Mouse (Mus musculus): ENCODE data around the gene Catsperd.

The Catsperd gene

DNA sequence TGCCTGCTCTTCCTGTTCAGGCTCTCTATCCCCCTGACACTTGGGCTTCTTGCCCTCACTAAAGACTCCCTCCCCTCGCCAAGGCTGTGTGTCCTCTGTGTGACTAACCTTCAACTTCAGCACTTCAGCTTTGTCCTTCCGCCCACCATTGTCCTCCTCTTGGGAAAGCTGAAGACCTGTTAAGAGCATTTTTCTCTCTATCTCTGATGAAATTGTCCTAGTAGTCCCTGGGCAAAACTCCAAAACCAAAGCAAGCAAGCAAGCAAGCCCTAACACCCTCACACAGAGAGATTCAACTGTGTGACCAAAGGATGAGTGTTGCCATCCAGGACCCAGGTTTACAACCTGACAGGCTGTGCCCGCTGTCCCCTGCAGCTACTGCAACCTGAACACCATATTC, 35.7 kb downstream of the Catsperd start:
- in situ Hi-C loops (cut with MboI, MseI) = no loop called here

DNA sequence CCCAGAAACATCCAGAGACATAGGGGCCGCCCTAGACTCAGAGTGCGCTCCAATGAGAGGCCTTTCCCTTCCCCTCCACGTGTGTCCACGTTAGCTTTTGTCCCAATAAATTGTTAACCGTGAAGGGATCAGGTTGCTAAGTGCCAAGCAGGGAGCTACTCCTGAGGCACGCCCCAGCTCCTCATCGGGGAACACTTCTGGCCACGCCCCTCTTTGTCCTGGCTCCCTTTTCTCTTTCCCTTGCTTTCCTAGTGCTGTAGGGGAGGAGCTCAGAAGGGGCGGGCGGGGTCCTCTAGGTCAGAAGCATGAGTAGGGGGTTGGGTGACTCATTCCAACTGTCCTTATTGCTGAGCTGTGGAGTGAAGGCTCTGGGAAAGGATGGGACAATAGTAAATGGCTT, 36.4 kb downstream of the Catsperd start:
- in situ Hi-C loops (cut with MboI, MseI) = no loop called here

DNA sequence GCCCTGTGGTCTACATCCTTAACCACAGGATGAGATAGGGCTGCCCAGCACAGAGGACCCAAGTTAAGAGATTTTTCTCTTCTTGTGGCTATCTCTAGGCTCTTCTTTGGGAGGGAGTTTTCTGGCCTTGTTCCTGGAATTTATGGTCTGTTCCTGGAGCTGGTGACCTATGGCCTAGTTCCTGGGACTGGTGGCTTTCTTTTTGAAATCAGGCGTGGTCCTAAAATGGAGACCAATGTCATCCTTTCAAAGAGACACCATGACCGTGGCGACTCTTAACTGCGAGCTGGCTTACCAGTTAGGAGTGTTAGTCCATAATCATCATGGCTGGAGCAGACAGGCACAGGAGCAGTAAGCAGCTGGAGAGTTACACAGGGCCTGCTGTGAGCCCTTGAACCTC, 38.4 kb downstream of the Catsperd start:
- in situ Hi-C loops (cut with MboI, MseI) = loop anchor here (5.0 kb wide), 1 partner anchor 49 kb away; no protein-coding TSS in a partner anchor

DNA sequence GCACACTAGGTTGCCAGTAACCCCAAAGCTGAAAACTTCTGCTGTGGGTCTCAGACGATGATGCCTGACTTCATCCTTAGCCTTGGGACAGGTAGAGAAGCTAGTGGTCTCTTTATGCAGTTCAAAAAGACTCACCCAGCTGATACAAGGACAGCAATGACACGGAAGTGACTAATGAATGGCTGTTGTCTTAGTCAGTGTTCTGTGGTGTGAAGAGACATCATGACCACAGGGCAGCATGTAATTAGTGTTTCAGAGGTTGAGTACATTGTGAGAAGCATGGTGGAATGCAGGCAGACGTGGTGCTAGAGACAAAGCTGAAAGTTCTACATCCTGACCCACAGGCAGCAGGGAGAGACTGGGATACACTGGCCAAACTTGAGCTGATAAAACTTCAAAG, 39.6 kb downstream of the Catsperd start:
- in situ Hi-C loops (cut with MboI, MseI) = loop anchor here (5.0 kb wide), 1 partner anchor 50 kb away; no protein-coding TSS in a partner anchor

DNA sequence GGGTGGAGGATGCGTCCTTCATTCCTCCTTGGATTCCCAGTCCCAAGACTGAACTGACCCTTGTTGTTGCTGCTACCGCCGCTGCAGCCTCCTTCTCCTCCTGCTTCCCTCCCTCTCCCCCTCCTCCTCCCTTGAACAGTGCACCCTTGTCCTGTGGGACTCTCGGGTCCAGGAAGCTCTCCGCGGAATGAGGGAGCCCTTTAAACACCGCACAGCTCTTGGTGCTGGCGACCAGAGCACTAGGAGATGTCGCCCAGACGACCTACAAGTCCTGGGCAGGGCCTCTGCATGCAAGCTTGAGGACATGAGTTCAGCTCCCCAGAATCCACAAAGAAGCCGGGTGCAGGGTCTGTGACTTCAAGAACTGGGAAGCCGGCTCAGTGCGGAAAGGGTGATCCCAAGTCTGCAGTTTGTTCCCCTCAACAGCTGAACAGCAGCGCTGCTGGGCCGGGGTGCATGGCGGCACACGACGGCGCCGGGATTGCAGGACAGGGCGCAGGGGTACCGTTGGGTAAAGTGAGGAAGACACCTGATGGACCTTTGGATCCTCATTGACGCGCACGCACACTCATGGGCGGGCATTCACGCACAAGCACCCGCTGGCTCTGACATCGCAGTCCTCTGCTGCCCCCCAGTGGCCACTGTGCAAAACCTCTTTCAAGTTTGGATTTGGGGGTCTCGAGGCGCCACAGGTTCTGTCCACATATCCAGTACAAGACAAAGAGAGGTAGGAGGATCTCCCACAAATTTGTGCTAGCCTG, 40.6 kb downstream of the Catsperd start:
- in situ Hi-C loops (cut with MboI, MseI) = loop anchor here (5.0 kb wide), 1 partner anchor 51 kb away; no protein-coding TSS in a partner anchor

DNA sequence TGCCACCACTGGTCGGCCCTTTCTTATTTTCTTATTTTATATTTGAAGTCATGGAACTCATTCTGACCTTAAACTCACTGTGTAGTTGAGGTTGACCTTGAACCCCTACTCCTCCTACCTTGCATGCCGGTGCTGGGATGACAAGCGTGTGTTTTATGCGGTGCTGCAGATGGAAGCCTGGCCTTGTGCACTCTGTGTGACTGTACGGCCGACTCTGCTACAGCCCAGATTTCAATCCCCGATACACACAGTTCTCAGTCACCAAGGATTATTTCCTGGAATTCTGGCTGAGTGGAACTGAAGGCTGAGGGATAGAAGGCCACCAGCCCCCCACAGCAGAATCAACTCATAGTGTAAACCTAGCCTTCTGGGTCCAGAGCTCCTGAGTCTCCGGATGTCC, 41.8 kb downstream of the Catsperd start:
- in situ Hi-C loops (cut with MboI, MseI) = loop anchor here (5.0 kb wide), 2 partner anchors 52 to 82 kb away; no protein-coding TSS in a partner anchor

DNA sequence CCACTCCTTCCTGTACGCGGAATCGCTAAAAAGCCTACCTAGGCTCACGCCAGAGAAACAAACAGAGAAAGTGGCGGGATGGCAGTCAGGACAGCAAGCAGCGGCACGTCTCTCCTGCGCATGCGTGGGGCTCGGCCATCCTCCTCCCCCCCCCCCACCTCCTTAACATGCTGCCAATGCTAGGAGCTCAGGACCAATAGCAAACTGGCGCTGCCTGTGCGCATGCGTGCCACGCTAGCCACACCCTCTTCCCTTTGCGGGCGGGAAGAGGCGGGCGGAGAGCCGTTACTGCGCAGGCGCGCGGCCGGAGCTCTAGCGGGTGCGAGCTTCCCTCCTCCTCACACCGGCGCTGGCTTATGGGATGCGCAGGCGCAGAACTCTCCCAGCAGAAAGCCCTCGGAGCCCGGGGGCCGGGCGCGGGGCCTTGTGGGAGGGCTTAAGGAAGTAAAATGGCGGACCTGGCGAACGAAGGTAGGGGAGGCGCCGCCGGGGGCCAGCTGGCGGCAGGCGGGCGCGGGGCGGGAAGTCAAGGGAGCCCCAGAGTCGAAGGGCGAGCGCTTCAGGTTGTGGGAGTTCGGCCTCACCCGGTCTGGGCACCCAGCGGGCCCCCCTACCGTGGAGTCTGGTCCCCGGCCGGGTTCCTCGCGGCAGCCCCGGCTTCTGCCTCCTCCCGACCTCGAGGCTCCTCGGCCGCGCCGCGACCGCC, 45.2 kb downstream of the Catsperd start, which contains the start of gene Ranbp3:
Gene Ranbp3, plus strand, starts transcription at position 354 of the 706 bp plus-strand sequence.
- in situ Hi-C loops (cut with MboI, MseI) = loop anchor here (5.0 kb wide), 1 partner anchor 86 kb away; no protein-coding TSS in a partner anchor

DNA sequence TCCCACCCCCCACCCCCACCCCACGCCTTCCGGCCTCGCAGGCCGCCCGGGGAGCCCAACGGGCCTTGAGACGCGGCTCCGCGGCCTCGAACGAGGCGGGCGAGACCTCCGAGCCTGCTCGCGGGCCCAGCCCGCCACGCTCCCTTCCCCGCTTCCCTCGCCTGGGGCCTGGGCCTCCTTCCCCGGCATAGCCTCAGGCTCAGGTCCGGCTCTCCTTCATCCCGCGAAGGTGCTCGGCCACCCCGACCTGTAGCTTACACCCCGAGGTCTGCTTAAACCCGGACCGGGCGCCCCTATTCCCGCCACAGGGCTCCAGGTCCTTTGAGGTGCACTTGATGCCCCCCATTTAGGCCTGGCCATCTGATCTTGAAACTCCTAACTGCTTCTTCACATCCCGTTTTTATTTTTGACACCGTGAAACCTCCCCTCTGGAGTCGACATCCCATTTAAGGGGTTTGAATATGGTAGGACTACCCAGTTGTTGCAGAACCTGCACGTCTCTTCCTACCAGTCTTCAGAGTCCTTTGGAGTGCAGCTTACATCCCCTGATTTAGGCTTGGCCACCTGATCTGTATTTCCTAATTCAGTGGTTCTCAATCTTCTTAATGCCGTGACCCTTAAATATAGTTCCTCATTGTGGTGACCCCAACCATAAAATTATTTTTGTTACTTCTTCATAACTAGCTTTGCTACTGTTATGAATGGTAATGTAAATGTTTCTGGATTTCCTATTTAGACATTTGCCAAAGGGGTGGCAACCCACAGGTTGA, 45.9 kb downstream of the Catsperd start:
- in situ Hi-C loops (cut with MboI, MseI) = loop anchor here (5.0 kb wide), 1 partner anchor 87 kb away; no protein-coding TSS in a partner anchor

DNA sequence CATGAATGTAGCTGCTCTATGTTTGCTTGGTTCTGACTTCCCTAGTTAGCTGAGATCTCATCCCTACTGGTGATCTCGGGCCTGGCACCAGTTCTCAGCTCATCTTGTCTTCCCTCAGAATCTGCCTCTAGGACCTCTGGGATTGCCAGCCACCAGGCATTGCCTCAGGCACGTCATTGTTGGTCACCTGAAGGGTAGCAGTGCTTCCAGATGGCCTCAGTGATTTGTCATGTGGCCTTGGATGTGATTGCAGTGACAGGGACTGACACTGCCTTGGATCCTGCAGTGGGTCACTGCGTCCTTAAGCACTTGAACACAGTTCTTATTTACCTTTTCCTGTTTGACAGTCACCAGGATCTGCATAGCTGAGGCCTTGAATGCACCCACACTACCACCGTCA, 53.8 kb downstream of the Catsperd start:
- in situ Hi-C loops (cut with MboI, MseI) = no loop called here

DNA sequence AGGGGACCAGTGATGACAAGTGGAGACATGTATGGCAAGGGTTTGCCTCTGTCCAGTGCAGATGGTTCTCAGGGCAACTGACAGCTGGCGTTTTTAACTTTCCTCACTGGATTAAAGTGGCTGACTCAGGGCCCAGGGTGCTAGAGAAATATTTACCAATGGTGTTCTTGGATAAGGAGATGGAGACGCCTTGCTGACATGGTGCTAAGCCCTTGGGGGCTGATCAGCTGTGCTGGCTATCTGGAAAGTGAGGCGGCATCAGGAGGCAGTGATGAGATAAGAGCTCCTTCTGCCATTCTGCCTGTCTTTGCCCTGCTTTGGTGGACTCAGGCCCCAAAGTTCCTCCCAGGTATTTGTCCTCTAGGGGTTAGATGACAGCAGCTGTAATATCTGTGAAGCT, 54.9 kb downstream of the Catsperd start:
- in situ Hi-C loops (cut with MboI, MseI) = no loop called here

DNA sequence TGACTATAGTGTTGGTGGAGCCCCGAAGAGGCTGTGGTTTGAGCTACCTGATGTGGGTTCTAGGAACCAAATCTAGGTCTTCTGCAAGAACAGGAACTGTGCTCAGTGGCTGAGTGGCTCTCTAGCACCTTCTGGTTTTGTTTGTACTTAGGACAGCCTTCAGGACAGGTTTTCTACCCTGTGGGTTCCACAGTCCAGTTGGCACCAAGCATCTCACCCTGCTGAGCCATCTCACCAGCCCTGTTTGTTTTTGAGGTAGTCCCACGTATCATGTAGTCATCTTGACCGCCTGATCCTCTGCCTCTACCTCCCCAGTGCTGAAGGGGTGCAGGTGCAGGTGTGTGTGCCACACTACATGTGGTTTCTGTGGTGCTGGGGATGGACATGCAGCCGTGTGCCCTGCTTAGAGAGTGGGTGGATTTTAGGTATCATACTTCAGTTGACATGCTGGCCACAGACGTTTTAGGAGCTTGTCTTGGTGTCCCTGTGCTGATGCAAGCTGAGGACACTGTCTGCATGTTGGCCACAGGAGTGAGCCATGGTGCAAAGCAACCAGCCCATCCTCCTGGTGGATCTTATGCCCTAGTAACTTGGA, 55.7 kb downstream of the Catsperd start:
- in situ Hi-C loops (cut with MboI, MseI) = no loop called here

DNA sequence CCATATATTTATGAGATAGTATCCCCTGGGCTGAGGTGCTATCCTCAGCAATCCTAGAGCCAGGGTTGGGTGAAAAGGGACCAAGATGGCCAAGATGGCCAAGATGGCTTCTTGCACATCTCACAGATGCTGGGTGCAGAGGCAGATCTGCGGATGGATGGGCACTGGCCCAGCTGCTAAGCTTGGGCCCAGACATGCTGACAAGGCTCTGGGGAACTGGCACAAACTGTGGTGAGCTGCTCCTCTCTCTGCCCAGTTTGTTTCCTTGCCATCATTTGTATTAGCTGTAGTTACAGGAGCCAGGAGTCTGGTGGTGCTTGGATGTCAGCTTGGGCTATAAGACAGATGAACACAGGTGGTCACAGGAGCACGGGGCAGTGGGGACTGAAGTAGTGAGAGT, 56.7 kb downstream of the Catsperd start:
- in situ Hi-C loops (cut with MboI, MseI) = no loop called here

DNA sequence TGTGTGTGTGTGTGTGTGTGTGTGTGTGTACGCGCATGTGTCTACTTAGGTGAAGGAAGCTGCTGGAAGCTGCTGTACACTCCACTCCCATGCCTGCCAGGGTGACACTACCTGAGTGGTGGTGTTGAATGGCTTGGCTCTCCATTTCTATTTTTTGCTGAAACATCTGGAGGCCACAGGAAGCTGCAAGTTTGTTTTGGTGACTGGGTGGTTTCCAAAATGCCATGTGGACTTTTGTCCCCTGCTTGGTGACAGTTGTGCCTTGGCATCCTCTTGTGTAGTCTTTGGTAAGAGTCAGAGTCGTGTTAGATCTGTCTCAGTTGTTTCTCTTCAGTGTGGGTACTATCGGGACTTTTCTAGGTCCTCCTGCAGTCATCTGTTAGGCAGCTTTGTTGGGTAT, 58.9 kb downstream of the Catsperd start:
- in situ Hi-C loops (cut with MboI, MseI) = no loop called here

DNA sequence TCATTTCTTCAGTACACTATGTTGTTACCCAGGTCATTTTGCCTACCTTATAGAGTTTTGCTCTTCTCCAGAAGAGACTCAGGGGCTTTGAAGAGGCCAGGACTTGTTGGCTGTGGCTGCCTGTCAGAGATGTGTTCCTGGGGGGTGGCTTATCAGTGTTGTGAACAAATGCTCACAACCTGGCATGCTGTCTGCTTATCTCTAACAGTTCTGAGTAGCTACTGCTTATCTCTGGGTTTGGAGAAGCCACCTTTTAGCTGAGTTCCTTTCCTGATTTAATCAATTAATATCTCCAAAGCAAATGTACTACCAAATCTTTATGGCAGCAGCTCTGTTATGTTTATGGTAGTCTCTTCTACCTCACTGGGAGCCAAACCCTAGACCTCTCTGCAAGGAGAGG, 60.1 kb downstream of the Catsperd start:
- in situ Hi-C loops (cut with MboI, MseI) = no loop called here

DNA sequence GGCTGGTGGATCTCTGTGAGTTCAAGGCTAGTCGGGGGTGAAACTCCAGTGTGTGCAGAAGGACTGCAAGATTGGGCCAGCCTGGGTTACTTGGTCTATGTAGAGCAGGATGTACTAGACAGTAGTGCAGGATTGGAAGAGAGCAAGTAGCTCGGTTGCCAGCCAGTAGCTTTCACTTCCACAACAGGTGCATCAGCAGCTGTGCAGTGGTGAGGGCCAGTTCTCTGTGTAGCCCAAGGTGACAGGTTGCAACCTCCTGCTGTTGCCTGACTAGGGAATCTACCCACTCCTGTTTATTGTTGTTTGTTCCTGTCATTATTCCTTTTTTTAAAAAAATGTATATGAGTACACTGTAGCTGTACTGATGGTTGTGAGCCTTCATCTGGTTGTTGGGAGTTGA, 60.7 kb downstream of the Catsperd start:
- in situ Hi-C loops (cut with MboI, MseI) = no loop called here

DNA sequence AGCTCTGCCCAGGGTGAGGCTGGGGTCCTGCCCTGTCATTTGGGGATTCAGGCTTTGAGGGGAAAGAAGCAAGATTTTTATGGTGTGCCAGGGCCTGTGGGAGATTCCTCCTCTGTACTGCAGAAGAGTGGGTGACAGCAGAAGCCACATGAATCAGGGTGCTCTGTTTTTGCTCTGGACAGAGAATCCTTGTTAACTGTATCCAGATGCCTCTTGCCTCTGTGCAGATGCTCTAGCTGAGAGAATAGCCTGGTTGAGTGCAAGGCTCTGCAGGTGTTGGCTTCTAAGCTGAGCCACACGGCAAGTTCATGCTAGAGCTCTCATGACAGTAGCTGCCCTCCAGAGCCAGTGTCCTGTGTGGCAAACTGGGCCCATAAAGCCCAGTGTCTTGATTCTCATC, 65.5 kb downstream of the Catsperd start:
- in situ Hi-C loops (cut with MboI, MseI) = no loop called here

DNA sequence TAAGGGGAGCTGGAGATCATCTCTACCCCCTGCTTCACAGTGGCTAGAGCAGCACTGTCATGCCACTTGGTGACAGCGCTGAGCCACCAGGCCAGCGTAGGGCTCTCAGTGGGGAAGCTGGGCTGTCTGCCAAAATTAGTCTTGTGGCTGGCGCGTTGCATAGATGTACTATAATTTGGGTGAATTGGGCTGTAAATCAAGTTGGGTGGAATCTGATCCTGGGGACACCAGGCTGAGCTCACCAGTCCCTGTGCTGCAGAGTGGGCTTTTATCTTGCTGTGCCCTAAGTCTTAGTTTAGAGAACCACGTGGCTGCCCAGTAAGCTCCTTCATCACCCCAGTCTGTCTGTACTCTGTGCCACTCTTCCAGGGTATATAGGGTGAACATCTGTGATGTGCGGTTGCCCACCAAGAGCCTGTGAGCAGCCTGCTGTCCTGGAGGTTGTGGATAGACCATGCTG, 65.9 kb downstream of the Catsperd start:
- in situ Hi-C loops (cut with MboI, MseI) = no loop called here

DNA sequence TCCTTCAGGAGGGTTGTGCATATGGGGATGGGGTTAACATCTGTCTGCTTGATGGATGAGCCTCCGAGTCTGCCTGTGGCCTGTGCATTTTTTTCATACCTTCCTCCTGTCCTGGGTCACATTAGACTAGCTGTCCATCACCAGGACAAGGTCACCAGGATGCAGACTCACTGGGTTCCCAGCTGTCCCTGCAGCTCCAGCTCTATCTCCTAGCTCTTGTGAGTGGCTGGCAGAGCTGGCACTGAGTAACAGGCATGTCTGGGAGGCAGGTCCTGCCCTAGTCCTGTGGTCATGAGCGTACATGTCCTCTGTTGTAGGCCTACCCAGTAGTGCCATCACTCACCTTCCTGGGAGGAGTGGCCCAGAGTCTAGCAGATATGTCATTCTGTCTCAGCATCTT, 72.5 kb downstream of the Catsperd start:
- in situ Hi-C loops (cut with MboI, MseI) = no loop called here

DNA sequence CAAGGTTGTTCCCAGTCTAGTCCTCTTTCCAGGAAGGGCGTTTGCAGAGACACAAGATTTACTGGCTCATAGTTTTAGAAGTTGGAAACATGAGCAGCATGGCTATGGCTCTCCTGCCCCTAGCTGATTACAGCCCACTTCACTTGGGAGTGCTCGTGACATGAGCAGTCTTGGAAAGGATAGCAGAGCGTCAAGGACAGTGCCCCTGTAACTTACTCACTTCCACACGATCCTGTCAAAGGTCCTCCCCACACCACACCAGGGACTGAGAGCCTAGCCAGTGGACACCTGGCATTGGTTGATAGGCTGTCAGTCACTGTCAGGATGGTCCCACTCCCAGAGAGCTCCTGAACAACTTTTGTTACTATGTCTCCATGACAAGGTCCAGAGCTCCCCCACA, 75.1 kb downstream of the Catsperd start:
- in situ Hi-C loops (cut with MboI, MseI) = no loop called here

DNA sequence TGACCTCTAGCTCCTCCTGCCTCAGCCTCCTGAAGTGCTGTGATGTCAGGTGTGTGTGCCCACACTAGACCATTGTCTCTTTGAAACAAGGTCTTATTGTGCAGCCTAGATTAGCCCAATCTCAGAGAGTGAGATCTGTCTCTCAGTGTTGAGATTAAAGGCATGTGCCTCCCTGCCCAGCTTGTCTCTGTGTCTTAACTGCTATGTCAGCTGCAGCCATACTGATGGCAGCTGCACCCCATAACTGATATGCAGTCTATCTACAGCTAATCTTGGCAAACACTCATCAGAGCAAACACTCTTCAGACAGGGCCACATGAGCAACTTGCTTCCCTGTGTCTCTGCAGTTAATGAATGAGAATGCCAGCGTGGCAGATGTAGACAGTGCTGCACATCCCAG, 78.6 kb downstream of the Catsperd start:
- in situ Hi-C loops (cut with MboI, MseI) = no loop called here

DNA sequence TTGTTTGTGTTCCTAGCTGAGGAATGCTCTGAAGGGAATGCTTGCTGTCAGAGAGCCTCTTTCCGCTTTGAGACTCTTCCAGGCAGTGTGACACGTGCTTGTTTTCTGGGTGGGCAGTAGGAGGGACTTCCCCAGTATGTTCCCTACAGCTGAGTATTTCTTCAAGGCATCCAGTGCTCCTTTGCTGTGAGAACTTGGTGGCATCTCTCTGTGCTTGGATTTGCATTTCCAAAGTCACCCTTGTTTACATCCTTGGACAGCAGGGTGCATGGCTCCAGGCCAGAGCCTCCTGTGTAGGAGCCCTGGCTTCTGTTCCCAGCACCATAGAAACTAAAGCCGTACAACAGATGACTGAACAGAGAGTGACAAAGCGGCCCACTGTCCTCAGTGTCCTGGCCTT, 80.7 kb downstream of the Catsperd start:
- in situ Hi-C loops (cut with MboI, MseI) = no loop called here

DNA sequence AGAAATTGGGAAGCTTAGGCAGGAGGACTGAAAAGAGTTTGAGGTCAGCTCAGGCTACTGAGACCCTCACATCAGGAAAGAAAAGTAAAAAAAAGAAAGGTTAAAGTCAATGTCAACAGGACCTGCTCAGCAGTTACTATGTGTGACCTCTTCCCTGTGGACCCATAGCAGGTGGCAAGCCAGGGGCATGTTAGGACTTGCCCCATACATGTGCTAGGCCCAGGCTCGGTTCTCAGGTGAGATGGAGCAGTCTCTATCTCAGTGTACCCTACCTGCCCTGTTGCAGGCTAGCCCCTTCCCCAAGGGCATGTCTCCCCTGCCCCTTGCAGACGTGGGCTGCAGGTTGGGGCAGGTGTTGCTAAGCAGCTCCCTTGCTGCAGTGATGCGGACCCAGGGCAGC, 81.8 kb downstream of the Catsperd start:
- in situ Hi-C loops (cut with MboI, MseI) = no loop called here

All from T-helper 1 cell (primary cell).